Mouse (Mus musculus) lung, postnatal 25 days (tissue): Measurements from ENCODE around the gene Tomm20l.
A peak's percentile ranks its signal among the peaks of the same experiment; 100 is the strongest.
"Not testable (repeated sequence)": the region's sequence is repeated elsewhere in the genome, so short reads cannot be mapped to it uniquely, and the experiment has no call there.

ENCODE experiments used
- DNase-seq: peaks from one replicate; pipeline ENCODE4 v3.0.0; 2022; ENCODE audit warnings: low spot score

Gene Tomm20l

DNA sequence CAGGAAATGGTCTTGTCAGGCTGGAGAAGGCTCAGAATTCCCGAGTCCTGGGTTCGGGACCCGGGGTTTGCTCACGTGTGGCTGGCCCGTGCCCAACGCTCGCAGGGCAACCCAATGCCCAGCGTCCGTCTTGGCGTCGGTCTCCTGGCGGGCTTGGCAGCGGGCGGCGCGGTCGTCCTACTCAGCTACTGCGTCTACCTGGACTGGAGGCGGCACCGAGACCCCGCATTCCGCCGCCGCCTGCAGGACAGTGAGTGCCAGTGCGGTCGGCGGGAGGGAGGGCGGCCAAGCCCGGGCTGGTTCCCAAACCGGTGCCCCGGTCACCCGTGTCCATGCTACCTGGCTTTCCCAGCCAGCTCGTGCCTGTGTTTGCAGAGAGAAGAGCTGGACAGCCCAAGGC lies at the start of gene Tomm20l:
TSS of gene Tomm20l (plus strand) at position 98 of the 400 bp plus-strand sequence.
- peak; percentile 58 for DNase-seq

DNA sequence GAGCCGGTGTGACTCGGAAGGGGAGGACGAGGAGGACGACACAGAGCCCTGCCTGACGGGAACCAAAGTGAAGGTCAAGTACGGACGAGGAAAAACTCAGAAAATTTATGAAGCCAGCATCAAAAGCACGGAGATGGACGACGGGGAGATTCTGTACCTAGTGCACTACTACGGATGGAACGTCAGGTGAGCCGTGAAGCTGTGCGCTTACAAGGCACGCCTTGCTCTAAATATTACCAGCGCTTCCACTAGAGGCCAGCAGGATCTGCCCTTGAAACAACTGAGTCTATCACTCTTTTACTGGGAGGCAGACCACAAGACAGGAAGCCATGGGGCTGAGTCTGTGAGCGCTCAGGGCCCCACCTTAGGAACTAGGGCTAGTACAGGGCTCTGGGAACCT lies 41.4 kb upstream of the Tomm20l start:
- no peak for DNase-seq

DNA sequence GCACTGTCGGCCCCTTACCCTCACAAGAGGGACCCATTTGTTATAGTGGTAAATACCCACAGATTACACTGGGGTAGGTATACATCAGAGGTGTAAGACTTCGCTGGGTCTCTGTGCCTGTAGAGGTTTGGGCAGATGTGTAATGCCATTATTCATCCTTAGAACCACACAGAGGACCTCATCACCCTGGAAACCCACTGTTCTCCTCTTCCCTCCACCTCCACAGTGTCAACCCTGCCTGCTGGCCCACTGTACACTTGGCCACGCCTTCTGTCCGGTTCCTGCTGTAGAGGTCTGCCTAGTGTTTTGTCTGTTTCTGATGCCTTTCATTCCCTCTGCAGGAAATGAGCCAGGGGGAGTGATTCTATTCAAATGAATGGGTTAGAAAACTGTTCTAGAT lies 39.2 kb upstream of the Tomm20l start:
- no peak for DNase-seq

DNA sequence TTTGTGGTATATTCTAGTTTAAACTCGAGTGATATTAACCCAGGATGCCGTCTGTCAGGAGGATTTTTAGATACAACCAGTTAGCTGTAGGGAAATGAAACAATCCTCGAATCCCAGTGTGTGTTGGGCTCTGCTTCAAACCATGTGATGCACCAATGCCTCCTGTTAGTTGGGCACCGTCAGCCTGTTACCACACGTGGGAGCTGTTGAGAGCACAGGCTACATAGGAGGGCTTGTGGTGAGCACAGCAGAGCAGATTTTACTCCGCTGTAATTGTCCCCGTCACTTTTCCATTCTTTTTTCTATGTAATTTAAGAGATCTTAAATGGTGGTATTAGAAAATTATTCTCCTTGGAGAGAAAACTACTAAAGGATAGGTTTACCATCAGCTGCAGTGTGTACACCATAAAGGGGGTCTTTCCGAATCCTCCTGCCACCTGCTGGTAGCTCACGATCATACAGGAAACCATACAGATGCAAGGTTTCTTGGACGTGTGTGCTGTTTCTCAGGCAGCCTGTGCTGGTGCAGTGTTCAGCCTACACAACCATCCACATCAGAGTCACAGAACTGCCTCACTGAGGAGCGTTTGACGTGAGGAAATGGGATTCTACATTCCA lies 38.0 kb upstream of the Tomm20l start:
- no peak for DNase-seq

DNA sequence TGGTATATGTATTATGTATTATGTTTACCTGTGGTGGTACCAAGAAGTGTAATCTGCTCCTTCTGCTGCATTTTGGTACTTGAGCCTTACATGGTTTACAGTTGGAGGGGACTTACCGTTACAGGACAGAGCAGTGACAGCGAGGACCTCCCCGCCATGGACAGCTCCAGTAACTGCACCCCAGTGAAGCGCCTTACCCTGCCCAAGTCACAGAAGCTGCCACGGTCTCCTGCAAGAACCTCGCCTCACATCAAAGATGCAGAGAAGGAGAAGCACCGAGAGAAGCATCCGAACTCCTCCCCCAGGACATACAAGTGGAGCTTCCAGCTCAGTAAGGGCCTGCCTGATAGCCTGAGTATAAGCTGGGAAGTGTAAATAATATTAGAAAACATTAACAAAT lies 24.9 kb upstream of the Tomm20l start:
- no peak for DNase-seq

DNA sequence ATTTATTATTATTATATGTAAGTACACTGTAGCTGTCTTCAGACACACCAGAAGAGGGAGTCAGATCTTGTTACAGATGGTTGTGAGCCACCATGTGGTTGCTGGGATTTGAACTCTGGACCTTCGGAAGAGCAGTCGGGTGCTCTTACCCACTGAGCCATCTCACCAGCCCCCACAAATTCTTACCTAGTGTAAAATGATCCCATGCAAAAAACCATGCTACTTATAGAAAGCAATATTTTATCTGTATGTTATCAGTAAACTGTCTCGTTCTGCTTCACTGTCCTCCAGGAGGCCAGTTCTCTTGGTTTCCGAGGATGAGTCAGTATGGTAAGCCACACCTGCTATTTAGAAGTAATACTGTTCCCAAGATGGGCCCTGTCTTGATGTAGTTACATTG lies 7.0 kb upstream of the Tomm20l start:
- not testable (repeated sequence) for DNase-seq

DNA sequence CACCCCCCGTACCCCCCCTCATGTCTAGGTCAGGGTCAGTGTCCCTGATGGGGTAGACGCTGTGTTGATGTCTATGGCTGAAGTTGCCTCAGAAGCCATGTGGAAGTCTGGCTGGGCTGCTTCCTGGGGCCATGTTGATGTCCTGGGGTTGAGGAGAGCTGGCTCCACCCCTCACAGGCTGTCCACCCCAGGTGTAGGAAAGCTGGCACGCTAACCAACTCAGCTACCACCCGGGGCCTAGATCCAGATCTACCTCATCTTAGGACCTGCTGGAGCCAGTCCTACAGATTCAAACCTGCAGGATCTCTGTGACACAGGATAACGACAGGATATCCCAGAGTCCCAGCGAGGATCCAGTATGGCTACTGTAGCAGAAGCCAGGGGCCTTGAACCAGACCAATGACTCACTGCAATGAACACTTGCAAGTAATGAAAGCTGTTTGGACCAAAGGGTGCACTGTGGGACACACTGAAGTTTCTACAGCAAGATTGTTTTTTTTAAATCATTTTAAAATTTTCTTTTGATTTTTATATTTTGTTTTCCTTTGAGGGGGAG lies 3.9 kb upstream of the Tomm20l start:
- no peak for DNase-seq

DNA sequence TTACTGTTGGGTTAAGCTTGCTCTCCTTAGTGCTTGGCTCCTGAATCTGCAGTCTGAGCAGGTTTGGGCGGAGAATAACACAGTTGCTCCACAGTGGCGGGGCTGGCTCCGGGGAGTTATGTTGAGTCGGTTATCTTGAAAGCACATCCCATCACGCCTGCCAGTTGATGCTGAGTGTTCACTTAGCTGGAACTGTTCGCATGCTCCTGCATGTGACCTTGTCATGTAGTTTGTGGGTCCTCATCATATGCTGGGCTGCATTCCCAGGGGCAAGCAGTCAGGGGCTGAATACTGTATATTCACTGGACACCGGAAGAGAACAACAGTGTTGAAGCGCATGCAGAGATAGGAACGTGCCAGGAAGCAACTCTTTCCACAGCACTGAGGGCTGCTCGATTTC lies 1.8 kb downstream of the Tomm20l start:
- no peak for DNase-seq

DNA sequence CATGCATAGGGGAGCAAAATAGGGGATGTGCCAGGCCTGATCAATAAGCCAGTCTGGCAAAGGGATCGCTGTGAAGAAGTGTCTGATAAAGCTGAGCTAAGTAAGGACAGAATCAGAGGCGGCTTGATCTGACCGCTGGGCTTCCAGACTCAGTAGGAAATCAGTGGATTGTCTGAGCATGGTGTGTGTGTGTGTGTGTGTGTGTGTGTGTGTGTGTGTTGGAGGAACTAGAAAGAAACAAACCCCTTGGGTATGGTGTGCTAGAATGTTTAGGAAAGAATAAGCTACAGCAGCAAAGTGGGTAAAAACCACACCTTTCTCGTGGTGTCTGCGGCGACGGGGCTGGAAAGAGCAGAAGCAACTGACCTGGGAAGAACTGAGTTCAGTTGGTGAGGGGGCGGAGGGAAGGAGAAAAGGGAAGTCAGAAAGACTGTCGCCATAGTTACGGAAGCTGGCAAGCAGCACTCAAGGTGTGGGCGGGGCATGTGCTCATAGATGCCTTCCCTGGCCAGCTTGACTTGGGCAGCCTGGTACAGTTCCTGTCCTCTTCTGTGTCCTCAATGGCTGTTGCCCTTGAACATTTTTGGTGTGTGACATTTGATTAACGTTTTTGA lies 2.6 kb downstream of the Tomm20l start:
- DNase-seq: peak; percentile 78

DNA sequence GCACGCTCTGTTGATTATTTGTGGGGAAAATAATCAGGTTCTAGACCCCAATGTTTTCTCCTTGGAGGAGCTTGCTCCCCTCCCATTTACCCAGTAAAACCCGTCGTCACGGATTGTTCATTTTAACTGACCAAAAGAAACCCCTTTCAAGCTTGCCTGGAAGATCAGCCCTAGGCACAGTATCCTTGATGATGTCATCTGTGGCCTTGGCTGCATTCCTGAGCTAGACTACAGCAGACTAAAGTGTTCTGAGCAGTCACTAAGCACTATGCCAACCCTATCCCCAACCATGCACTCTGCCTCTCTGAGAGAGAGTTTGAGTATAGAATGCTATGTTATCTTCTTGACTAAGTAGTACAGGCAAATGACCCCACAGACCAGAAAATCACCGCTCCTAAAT lies 5.2 kb downstream of the Tomm20l start:
- DNase-seq: no peak

DNA sequence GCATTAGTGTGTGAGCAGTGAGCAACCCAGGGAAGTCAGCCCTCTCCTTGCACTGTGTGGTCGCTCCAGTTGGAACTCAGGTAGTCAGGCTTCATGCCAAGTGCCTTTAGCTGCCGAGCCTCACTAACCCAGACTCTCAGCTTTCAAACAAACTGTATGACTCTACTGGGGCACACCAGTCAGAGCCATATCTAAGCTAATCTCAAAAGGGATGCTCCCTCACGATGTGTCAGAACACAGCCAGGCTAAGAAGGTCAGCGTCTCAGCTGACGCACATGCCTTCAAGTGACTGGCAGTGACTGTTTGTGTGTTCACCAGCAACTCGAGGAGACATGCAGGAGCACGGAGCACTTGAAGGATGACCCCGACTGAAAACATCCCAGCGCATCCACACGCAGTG lies 11.5 kb downstream of the Tomm20l start:
- no peak for DNase-seq

DNA sequence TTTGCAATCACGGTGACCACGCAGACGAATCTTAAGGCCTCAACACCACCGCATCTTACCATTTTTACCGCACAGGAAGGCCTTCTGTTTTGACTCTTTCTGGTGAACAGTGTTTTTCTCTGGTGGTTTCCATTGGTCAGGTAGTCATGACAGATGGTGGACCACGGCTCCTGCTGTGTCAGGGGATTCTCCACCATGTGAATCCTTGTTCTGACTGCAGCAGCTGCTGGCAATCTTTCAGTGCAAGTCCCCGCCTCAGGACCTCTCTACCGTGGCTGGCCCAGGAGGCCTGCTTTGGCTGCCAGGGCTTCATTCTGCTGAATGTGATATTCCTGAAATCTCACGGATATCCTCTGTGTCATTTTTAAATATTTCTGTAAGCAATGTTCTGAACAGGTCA lies 12.1 kb downstream of the Tomm20l start:
- no peak for DNase-seq

DNA sequence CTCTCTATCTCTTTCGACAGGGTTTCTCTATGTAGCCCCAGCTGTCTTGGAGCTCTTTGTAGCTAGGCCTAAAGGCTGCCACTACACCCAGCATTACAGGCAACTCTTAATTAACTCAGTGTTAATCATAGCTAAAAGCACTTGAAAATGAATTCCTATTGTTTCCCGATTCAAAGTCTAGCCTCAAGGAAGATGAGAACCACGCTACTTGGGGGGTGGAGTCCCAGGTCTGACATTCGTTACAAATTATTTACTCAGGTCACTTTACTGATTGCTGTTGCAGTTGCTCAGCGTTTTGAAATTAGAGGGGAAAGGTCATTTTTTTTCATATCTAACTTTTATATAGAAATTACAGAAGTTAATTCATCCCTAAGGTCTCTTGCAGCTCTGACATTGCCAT lies 24.4 kb downstream of the Tomm20l start:
- no peak for DNase-seq

DNA sequence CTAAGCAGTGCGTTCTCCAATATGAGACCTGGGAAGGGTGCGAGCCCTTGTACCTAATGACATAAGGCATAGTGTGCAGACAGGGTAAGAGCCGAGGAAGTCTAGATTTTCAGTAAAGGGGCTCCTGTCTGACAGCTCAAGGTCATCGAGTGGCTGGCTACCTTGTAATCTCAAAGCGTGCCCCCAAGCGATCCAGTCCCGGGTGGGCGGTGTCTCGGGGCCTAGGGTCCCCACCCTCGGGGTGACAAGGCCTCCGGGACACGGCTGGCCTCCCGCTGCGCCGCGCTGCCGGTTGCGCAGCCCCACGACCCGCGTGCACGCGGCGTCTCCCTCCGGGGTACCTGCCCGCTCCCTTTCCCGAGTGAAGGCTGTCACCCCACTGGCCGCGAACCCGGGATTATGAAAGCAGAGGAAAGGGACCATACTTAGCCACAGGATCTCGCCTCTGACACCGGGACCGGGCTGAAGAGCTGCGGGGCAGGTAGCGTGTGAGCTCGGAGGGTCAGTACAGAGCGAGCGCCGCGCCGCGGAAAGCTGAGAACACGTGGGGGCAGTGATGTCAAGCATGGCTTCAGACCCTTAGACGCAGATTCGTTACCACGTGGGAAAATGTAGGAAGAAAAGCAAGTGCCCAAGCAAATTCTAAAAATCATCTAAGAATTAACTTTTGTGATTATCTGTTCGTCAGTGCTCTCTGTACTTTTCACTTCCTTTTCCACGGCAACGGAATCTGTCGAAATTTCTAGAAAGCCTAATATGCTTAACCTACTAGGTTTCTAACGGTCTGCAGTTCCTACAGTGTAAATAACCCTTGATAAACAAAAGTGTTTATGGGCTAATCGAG lies 25.1 kb downstream of the Tomm20l start, which contains the start of the genes Timm9 and 2700049A03Rik:
TSS of gene Timm9 (minus strand) at position 555 of the 844 bp plus-strand sequence.
TSS of gene 2700049A03Rik (plus strand) at position 719 of the 844 bp plus-strand sequence.
- DNase-seq: peak; percentile 61

DNA sequence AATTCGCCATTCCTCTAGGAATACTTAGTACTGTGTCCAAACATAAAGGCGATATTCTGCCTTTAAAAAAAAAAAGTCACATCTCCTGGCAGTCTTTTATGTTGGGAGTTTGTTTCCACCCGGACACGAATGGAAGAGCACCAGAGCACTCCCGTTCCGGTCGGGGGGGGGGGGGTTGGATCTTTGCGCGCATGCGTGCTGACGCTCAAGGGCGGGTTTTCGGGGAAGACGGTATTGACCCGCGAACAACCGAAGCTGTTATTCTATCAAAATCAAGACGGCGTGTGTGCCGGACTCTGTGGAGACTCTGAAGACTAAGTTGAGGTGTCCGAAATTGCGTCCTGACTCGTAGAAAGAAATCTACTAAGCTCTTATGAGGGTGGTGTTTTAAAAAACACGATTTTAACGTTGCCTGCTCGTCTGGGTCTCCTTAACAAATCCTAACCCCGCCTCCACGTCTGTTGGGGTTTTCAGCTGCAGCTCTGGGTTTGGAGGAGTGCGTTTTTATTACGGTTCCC lies 25.8 kb downstream of the Tomm20l start:
- DNase-seq: peak; percentile 76

DNA sequence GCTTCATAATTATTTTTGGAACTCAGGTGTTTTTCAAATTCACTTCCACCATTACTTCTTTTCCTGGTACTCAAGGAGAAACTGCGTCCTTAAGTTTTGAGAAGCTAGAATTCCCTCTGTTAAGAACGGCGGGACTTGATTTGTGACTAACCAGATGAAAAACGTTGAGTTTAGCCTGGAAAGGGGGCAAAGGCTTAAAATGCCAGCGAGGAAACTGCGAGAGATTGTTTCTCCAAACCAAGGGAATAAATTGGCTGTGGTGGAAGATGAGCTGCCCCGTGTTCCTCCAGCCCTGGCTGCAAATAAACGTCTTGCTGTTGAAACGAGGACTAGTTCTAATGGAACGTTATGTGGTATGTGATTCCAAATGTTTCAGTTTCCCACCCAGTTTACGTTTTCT lies 26.5 kb downstream of the Tomm20l start:
- no peak for DNase-seq

DNA sequence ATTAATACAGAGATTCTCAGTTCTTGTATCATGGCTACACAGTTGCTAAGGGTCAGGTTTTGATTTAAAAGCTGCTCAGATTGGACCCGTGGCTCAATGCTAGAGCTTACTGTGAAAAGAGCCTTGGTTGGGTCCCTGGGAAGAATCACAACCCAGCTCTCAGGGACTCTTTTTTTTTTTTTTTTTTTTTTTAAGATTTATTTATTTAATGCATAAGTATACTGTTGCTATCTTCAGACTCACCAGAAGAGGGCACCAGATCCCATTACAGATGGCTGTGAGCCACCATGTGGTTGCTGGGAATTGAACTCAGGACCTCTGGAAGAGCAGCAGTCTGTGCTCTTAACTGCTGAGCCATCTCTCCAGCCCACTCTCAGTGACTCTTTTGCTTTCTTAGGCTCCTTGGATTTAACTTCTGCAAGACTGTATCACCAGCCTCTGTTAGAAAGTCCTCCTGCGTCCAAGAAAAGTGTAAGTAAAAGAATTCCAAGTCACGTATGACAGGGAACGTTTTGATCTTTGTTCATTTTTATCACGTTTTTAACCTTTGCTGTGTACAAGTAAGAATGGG lies 28.1 kb downstream of the Tomm20l start:
- DNase-seq: peak; percentile 8

DNA sequence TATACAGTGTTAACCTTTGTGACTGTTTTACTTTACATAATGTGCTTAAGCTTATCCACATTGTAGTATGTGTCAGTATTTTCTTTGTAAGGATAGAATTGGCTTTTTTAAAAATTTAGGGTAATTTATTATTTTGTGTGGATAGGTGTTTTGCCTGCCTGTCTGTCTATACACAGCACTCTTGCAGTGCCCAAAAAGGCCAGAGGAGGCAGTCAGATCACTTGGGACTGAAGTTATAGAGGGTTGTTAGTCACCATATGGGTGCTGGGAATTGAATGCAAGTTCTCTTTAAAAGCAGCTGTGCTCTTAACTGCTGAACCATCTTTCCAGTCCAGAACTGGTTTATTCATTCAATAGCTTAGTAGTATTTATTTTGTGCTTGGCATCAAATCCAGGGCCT lies 30.0 kb downstream of the Tomm20l start:
- DNase-seq: no peak

DNA sequence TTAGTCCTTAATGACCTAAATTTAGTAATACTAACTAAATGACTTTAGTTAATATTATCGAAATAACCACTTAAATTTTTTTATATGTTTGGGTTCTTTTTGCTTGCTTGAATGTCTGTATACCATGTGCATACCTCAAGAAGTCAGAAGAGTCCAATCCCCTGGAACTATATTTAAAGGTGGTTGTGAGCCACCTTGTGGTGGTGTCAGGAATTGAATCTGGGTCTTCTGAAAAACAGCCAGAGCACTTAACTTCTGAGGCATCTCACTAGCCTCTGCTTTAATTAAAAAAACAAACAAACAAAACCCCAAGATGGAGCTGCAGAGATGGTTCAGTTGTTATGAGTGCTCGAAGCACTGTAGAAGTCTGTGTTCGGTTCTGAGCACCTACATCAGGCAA lies 36.4 kb downstream of the Tomm20l start:
- peak; percentile 41 for DNase-seq

DNA sequence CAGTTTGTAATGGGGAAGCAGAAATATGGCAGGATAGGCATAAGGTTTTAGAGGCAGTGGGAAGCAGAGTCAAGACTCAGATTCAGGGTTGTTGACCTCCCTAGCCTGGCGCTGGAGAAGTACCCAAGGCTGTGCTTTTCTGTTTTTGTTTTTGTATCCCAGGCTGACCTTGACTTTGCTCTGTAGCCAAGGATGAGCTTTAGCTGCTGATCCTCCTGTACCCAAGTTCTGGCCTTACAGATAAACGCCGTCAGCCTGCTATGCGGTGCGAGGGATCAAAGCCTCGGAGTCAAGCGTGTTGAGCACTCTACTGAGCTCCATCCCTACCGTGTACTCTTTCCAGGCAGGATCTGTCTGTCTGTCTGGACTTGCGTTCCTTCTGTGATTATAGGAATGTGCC lies 37.6 kb downstream of the Tomm20l start:
- no peak for DNase-seq

DNA sequence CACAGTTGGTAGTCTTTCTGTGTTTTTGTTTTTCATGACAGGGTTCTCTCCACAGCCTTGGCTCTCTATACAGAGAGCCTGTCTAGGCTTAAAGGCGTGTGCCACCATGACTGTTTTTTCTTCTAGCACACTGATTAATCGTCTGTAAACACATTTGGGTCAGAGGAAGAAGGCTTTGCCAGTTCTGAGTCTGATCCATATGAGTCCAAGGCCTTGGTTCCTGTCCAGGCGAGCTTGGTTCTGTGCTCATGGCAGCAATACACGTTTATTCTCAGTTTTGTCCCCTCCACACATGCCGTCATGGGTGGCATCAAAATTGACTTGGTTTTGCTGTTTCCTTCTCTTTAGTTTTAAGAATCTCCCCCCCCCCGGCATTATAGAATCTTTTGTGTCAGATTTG lies 38.2 kb downstream of the Tomm20l start:
- no peak for DNase-seq

DNA sequence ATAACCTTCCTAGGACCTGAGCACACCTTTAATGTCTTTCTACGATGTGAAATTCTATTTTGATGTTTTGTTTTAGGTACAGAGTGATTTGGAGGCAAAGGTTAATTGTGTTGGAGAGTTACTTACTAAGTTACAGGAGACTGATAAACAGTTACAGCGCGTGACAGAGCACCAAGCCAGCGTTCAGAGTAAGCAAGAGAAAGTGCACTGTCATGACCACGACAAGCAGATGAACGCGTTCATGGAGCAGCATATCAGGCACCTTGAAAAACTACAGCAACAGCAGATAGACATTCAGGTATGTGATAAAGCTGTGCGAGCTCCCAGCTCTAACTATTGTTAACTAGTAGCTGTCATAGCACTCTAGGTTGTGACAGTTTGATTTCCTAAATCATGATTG lies 38.9 kb downstream of the Tomm20l start:
- no peak for DNase-seq
